Mouse (Mus musculus) embryonic facial prominence, embryonic 11.5 days (tissue): Measurements from ENCODE around the gene Tmem151a. TPM values are rescaled to one million over a fixed set of nuclear protein-coding genes. Genes with fewer than 3 reads are reported as not detected.

Source experiments
- ATAC-seq: fragments of 200-750 bp; cut with Nextera tagmentation; replicated peaks from 2 replicates; pipeline ENCODE4 v1.8.0; 2017; ENCODE audit warnings: low read depth; ENCODE audit not compliant: insufficient number of reproducible peaks, low FRiP score, low TSS enrichment
- DNase-seq: peaks from one replicate; pipeline ENCODE4 v3.0.0-alpha.2; 2015; ENCODE audit warnings: low spot score
- H3K27ac ChIP-seq: fragments of 300-500 bp; sonication (generic); replicated peaks from 2 replicates; pipeline ENCODE4 v1.5.1; 2014; ENCODE audit warnings: mild to moderate bottlenecking, low read depth, low read length, control low read depth
- H3K27me3 ChIP-seq: fragments of 300-500 bp; sonication (generic); 2 replicates; pipeline ENCODE4 v1.6.1; 2014; ENCODE audit warnings: mild to moderate bottlenecking, low read length, moderate library complexity, mixed read lengths; ENCODE audit not compliant: control insufficient read depth, insufficient read depth
- H3K36me3 ChIP-seq: fragments of 300-500 bp; sonication (generic); replicated peaks from 2 replicates; pipeline ENCODE4 v1.6.1; 2014; ENCODE audit warnings: low read depth, mild to moderate bottlenecking, low read length, moderate library complexity, mixed read lengths; ENCODE audit not compliant: control insufficient read depth, insufficient read depth
- H3K4me1 ChIP-seq: fragments of 300-500 bp; sonication (generic); 2 replicates; pipeline ENCODE4 v1.6.1; 2014; ENCODE audit warnings: low read length, mixed read lengths; ENCODE audit not compliant: control insufficient read depth, insufficient read depth
- H3K4me2 ChIP-seq: fragments of 300-500 bp; sonication (generic); 2 replicates; pipeline ENCODE4 v1.6.1; 2014; ENCODE audit warnings: low read depth, mild to moderate bottlenecking, control low read depth, low read length, moderate library complexity
- H3K4me3 ChIP-seq: fragments of 300-500 bp; sonication (generic); 2 replicates; pipeline ENCODE4 v1.5.1; 2014; ENCODE audit warnings: low read depth, low read length, control low read depth
- H3K9ac ChIP-seq: fragments of 300-500 bp; sonication (generic); replicated peaks from 2 replicates; pipeline ENCODE4 v1.6.1; 2014; ENCODE audit warnings: mild to moderate bottlenecking, control low read depth, low read length
- H3K9me3 ChIP-seq: fragments of 300-500 bp; sonication (generic); replicated peaks from 2 replicates; pipeline ENCODE4 v1.6.1; 2016; ENCODE audit warnings: mild to moderate bottlenecking, low read length, inconsistent platforms, mixed read lengths; ENCODE audit not compliant: control insufficient read depth
- WGBS: fragments of 180-500 bp; shearing (Covaris S2); extraction: QIAGEN DNeasy Blood & Tissue Kit; methylation state at CpG from one replicate; pipeline ENCODE4 v1.1.7; 2014; 5-methylcytosine and 5-hydroxymethylcytosine counted together
- polyA plus RNA-seq: library from polyadenylated mRNA; unstranded; fragments of >200 nt; fragmentation: Nextera tagmentation; extraction: Ambion mirVana; gene quantifications from 2 replicates; pipeline ENCODE4 v1.2.1, GENCODE M21; 2014

The Tmem151a gene
- polyA plus RNA-seq, 1 experiment from 2014 or later, result 2.1 TPM

GRCm38 (mm10) chr19:5082596-5082995, 2.7 kb downstream of the Tmem151a start:
- no peak overlapping the region for H3K4me2 ChIP-seq
- no peak overlapping the region for H3K4me3 ChIP-seq
- H3K9me3 ChIP-seq, result no peaks in the 10 kb centered on the region
- peaks cover 51% of the 10 kb centered on the region for H3K27me3 ChIP-seq
- H3K4me1 ChIP-seq, result peaks cover 9% of the 10 kb centered on the region
- no peak overlapping the region for H3K27ac ChIP-seq
- no peaks in the 10 kb centered on the region for H3K36me3 ChIP-seq
- WGBS, result 66% methylated on average over 24 of the region's 24 CpGs
- no peak overlapping the region for H3K9ac ChIP-seq
- DNase-seq, result no peak
- ATAC-seq, result no peak

DNA sequence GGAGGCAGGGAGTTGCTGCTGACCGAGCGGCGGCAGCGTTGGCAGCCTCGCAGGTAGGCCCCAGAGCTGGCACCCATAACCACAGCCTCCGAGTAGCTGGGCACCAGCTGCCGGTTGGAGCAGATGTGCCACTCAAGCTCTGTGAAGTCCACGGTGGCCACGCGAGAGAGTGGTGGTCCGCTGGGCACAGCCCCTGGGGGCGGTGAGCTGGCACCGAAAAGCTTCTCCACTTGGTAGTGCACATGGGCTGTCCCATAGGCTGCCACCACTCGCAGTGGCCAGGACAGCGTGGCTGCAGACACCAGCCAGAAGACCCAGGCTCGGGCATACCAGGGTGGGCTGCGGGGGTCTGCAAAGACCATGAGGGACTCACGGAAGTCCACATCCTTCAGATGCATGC, 3.3 kb downstream of the Tmem151a start:
- 63% methylated on average over 18 of the region's 18 CpGs for WGBS
- Histone ChIP-seq H3K4me1 (peaks cover 6% of the 10 kb centered on the region), H3K36me3 (no peaks in the 10 kb centered on the region), H3K4me2 (no peak overlapping the region), H3K4me3 (no peak overlapping the region), H3K9ac (no peak overlapping the region), H3K9me3 (no peaks in the 10 kb centered on the region), H3K27me3 (peaks cover 51% of the 10 kb centered on the region), H3K27ac (no peak overlapping the region)
- ATAC-seq (no peak), DNase-seq (no peak)

DNA sequence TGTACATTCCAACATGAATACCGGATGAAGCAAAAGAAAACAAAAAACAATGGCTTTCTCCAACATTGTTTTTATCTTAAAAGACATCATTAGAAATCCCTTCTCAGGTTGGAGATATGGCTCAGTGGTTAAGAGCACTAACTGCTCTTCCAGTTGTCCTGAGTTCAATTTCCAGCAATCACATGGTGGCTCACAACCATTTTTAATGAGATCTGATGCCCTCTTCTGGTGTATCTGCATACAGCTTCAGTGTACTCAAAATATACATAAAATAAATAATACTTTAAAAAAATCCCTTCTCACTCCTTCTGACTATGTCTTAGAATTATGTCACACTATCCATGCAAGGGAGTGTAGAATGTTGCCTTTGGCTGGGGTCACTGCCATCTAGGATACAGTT, 6.1 kb downstream of the Tmem151a start:
- Histone ChIP-seq H3K4me1 (no peaks in the 10 kb centered on the region), H3K4me2 (no peak overlapping the region), H3K36me3 (no peaks in the 10 kb centered on the region), H3K9ac (no peak overlapping the region), H3K9me3 (no peaks in the 10 kb centered on the region), H3K27me3 (peaks cover 33% of the 10 kb centered on the region), H3K4me3 (no peak overlapping the region), H3K27ac (no peak overlapping the region)
- ATAC-seq (no peak), DNase-seq (no peak)
- WGBS, result 93% methylated on average over 1 of the region's 1 CpGs

GRCm38 (mm10) chr19:5073518-5073917, 11.8 kb downstream of the Tmem151a start:
- WGBS, result 44% methylated on average over 5 of the region's 5 CpGs
- Histone ChIP-seq H3K4me3 (no peak overlapping the region), H3K4me1 (peaks cover 16% of the 10 kb centered on the region), H3K9me3 (no peaks in the 10 kb centered on the region), H3K36me3 (no peaks in the 10 kb centered on the region), H3K27me3 (peaks cover 3% of the 10 kb centered on the region), H3K4me2 (no peak overlapping the region), H3K27ac (no peak overlapping the region), H3K9ac (no peak overlapping the region)
- no peak for ATAC-seq
- no peak for DNase-seq

DNA sequence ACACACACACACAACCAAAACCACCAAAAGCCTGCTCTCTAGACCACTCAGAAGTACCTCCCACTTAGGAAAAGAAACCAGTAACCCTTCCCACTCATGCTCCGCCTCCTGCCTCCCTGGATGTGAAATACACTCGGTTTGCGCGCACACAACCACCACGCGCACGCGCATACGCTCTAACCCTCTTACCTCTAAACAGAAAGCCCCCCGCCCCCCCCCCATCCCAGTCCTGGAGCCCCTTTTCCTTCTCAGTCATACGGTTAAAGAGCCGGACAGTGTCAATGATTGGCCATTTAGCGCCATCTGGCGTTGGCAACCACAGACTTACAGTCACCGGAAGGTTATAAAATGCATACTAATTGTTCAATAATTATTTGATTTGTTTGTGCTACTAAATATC, 12.3 kb downstream of the Tmem151a start:
- no peak for ATAC-seq
- under 1% methylated on average over 15 of the region's 15 CpGs for WGBS
- Histone ChIP-seq H3K4me1 (peaks cover 20% of the 10 kb centered on the region), H3K4me3 (peak overlapping the region; percentile 35), H3K4me2 (peak overlapping the region; percentile 97), H3K36me3 (no peaks in the 10 kb centered on the region), H3K9me3 (no peaks in the 10 kb centered on the region), H3K27ac (peak overlapping the region; percentile 81), H3K9ac (no peak overlapping the region; the same call in 1 of the 2 replicates), H3K27me3 (peaks cover 3% of the 10 kb centered on the region)
- peak; percentile 93 for DNase-seq

GRCm38 (mm10) chr19:5072389-5073019, 12.8 kb downstream of the Tmem151a start:
- WGBS, result 2% methylated on average over 20 of the region's 20 CpGs
- no peaks in the 10 kb centered on the region for H3K36me3 ChIP-seq
- H3K9me3 ChIP-seq, result no peaks in the 10 kb centered on the region
- peak overlapping the region; percentile 35 for H3K4me3 ChIP-seq
- peak overlapping the region; percentile 34; the same call in 1 of the 2 replicates for H3K9ac ChIP-seq
- ATAC-seq (peak; percentile 7; the same call in 1 of the 2 replicates), DNase-seq (peak; percentile 84)
- peaks cover 20% of the 10 kb centered on the region for H3K4me1 ChIP-seq
- peaks cover 3% of the 10 kb centered on the region for H3K27me3 ChIP-seq
- H3K4me2 ChIP-seq, result peak overlapping the region; percentile 97
- H3K27ac ChIP-seq, result peak overlapping the region; percentile 81

DNA sequence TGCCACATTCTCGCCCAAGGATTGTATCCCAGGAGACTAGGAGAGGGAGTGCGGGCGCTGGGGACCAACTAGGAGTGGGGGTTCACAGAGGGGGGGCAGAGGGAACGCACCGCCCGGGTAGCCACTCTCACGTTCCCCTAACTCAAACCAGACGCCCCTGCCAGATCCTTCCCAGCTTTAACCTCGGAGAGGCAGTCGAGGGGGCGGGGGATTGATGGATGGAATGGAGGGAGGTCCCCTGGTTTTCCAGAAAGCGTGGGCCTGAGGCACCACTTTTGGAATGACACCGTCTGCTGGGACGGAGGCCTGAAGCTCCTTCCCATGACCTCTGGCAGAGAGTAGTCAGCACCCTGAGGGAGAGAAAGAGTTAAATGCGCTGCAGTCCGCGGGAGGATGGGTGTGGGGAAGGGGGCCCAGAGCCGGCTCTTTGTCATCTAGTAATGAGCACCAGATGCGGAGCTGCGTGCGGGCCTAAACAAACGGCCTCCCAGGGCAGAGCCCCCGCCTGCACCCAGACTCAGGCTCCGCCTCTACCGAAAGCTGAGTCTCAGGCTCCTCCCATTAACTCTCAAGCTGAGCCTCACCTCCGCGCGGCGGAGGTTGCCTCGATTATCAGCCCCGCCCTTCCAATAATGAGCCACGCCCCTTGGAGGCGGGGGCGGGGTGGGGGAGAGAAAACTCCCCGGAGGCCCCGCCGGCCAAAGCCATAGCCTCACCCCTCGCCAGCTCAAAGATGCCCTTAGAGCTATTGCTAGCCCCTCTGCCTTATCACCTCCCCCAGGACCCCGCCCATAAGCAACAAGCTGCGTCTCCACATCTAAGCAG, 13.6 kb downstream of the Tmem151a start:
- Histone ChIP-seq H3K4me1 (peaks cover 20% of the 10 kb centered on the region), H3K36me3 (no peaks in the 10 kb centered on the region), H3K9me3 (no peaks in the 10 kb centered on the region), H3K4me2 (peak overlapping the region; percentile 97), H3K27ac (peak overlapping the region; percentile 97), H3K27me3 (peaks cover 3% of the 10 kb centered on the region), H3K9ac (peak overlapping the region; percentile 62), H3K4me3 (peak overlapping the region; percentile 35)
- WGBS, result under 1% methylated on average over 39 of the region's 40 CpGs
- peak; percentile 99 for DNase-seq
- peak; percentile 80 for ATAC-seq

DNA sequence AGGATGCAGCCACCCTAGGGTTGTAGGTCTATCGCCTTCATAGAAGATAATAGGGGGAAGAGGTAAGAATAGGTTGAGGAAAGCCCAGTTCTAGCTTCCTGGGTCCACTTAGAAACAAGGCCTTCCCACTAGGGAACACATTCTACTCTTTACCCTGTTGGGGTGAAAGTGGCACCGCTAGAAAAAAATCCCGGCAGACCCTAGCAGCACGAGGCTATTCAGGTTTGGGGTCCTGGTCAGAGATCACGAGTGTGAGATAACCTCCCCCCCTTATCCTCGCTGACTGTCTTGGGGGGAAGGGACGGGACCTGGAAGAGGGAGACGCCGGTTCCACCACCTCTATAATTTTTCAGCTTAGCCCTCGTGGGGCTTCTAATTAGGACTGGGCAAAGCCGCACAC, 14.3 kb downstream of the Tmem151a start:
- WGBS, result 4% methylated on average over 11 of the region's 11 CpGs
- peak overlapping the region; percentile 97 for H3K27ac ChIP-seq

More for the DNA sequence above, 14.3 kb downstream of the Tmem151a start:
- H3K4me3 ChIP-seq, result peak overlapping the region; percentile 35
- H3K36me3 ChIP-seq, result no peaks in the 10 kb centered on the region
- DNase-seq (no peak), ATAC-seq (no peak; the same call in 1 of the 2 replicates)
- peaks cover 20% of the 10 kb centered on the region for H3K4me1 ChIP-seq
- no peaks in the 10 kb centered on the region for H3K9me3 ChIP-seq
- H3K9ac ChIP-seq, result peak overlapping the region; percentile 62
- H3K27me3 ChIP-seq, result peaks cover 3% of the 10 kb centered on the region
- peak overlapping the region; percentile 97 for H3K4me2 ChIP-seq
